ENCODE assay signal across 17 mouse cellular contexts in the genomic region with DNA sequence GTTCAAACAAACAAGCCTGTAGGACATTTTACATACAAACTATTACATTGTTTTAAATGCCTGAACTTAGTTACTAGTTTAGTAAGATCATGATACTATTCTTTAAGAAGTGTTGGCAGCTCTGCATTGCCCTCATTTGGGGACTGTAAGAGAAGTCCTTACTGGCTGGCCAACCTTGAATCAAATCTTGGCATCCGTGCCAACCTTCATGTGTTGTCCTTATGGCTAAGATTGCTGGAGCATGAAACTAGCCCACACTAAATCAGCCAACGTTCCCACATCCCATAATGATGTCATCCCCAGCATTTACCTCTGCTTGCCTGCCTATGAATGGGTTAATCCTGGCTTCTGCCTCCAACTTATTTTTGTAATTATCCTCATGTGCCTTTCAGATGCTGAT.
DNase-seq lines count a peak whose midpoint lies in the region; ATAC-seq and TF ChIP-seq lines count a peak whose summit lies in the region.
"Had no signal": no experiment of that assay in that cellular context is flagged by ENCODE, and none has a peak within 500 bp of the region (broad histone marks: within the 10 kb centered on the region; RNA-seq: fewer than 3 reads in every experiment).

No protein-coding gene starts in this region.

- 28% methylated on average over 2 of the region's 2 CpGs for WGBS in forebrain, embryonic 11.5 days
- WGBS in forebrain, postnatal 0 days, result 18% methylated on average over 2 of the region's 2 CpGs
- 23% methylated on average over 2 of the region's 2 CpGs for WGBS in kidney, embryonic 14.5 days
- WGBS in forebrain, embryonic 16.5 days, result 14% methylated on average over 2 of the region's 2 CpGs

- H3K4me2 ChIP-seq in forebrain, embryonic 11.5 days (ENCODE audit: low read depth, low read length, severe bottlenecking), result no peak overlapping the region
- H3K4me2 ChIP-seq in forebrain, postnatal 0 days (ENCODE audit: low read depth), result no peak overlapping the region
- no peak overlapping the region for H3K4me2 ChIP-seq in kidney, embryonic 14.5 days (replicated peaks; ENCODE audit: low read depth, low read length)
- H3K4me2 ChIP-seq in forebrain, embryonic 16.5 days (ENCODE audit: low read length), result no peak overlapping the region

- no peak overlapping the region for H3K27ac ChIP-seq in forebrain, embryonic 11.5 days (ENCODE audit: low read depth, low read length)
- H3K27ac ChIP-seq in forebrain, postnatal 0 days (ENCODE audit: low read depth, low read length), result no peak overlapping the region
- H3K27ac ChIP-seq in kidney, embryonic 14.5 days (ENCODE audit: low read depth, low read length), result no peak overlapping the region
- no peak overlapping the region for H3K27ac ChIP-seq in forebrain, embryonic 16.5 days (ENCODE audit: low read length)
- H3K27ac ChIP-seq: liver, embryonic 15.5 days; neural tube, embryonic 15.5 days had no signal

- H3K4me1 ChIP-seq in forebrain, embryonic 11.5 days (replicated peaks; ENCODE audit: control insufficient read depth, insufficient read depth, low read length), result peaks cover 11% of the 10 kb centered on the region
- peaks cover 10% of the 10 kb centered on the region for H3K4me1 ChIP-seq in forebrain, postnatal 0 days (ENCODE audit: insufficient read depth)
- peaks cover 13% of the 10 kb centered on the region for H3K4me1 ChIP-seq in kidney, embryonic 14.5 days (ENCODE audit: control insufficient read depth, insufficient read depth, low read length)
- peaks cover 32% of the 10 kb centered on the region for H3K4me1 ChIP-seq in forebrain, embryonic 16.5 days (replicated peaks; ENCODE audit: control insufficient read depth, insufficient read depth, low read length)
- H3K4me1 ChIP-seq: liver, embryonic 15.5 days had no signal

- H3K36me3 ChIP-seq in forebrain, embryonic 11.5 days (ENCODE audit: control insufficient read depth, insufficient read depth, low read length), result no peaks in the 10 kb centered on the region
- H3K36me3 ChIP-seq in forebrain, postnatal 0 days (ENCODE audit: insufficient read depth), result no peaks in the 10 kb centered on the region
- H3K36me3 ChIP-seq in kidney, embryonic 14.5 days (ENCODE audit: control insufficient read depth, insufficient read depth, low read length), result peaks cover 6% of the 10 kb centered on the region; the same call in 1 of the 2 replicates
- no peaks in the 10 kb centered on the region for H3K36me3 ChIP-seq in forebrain, embryonic 16.5 days (ENCODE audit: control insufficient read depth, insufficient read depth)
- H3K36me3 ChIP-seq: liver, embryonic 15.5 days; midbrain, embryonic 12.5 days; neural tube, embryonic 15.5 days had no signal

- H3K9me3 ChIP-seq in forebrain, embryonic 11.5 days (ENCODE audit: control insufficient read depth, low read length), result no peaks in the 10 kb centered on the region
- H3K9me3 ChIP-seq in forebrain, postnatal 0 days (ENCODE audit: low read length), result no peaks in the 10 kb centered on the region
- H3K9me3 ChIP-seq in kidney, embryonic 14.5 days (ENCODE audit: control insufficient read depth, low read length), result no peaks in the 10 kb centered on the region
- H3K9me3 ChIP-seq in forebrain, embryonic 16.5 days (ENCODE audit: control insufficient read depth, low read length), result no peaks in the 10 kb centered on the region
- H3K9me3 ChIP-seq: liver, embryonic 15.5 days; midbrain, embryonic 12.5 days; neural tube, embryonic 15.5 days had no signal

- no peak for TF ChIP-seq CTCF in forebrain, postnatal 0 days (IDR thresholded peaks at IDR 0.05; ENCODE audit: low read depth)

- H3K27me3 ChIP-seq in forebrain, embryonic 11.5 days (ENCODE audit: control insufficient read depth, insufficient read depth, low read length), result no peaks in the 10 kb centered on the region
- no peaks in the 10 kb centered on the region for H3K27me3 ChIP-seq in forebrain, postnatal 0 days (ENCODE audit: insufficient read depth, low read length)
- no peaks in the 10 kb centered on the region for H3K27me3 ChIP-seq in kidney, embryonic 14.5 days (ENCODE audit: control insufficient read depth, insufficient read depth, low read length)
- H3K27me3 ChIP-seq in forebrain, embryonic 16.5 days (replicated peaks; ENCODE audit: control insufficient read depth, insufficient read depth, low read length), result no peaks in the 10 kb centered on the region
- H3K27me3 ChIP-seq: liver, embryonic 15.5 days had no signal

- H3K9ac ChIP-seq in forebrain, embryonic 11.5 days (ENCODE audit: low read length), result no peak overlapping the region
- H3K9ac ChIP-seq in forebrain, postnatal 0 days, result no peak overlapping the region
- no peak overlapping the region for H3K9ac ChIP-seq in kidney, embryonic 14.5 days (ENCODE audit: low read depth, low read length)
- H3K9ac ChIP-seq in forebrain, embryonic 16.5 days (replicated peaks; ENCODE audit: low read depth, low read length), result no peak overlapping the region
- H3K9ac ChIP-seq: liver, embryonic 15.5 days; midbrain, embryonic 12.5 days; neural tube, embryonic 15.5 days had no signal

- ATAC-seq in forebrain, embryonic 11.5 days (replicated peaks; ENCODE audit: low FRiP score), result 0 out of 2 replicates have a peak, but pooled peaks have one; percentile 4
- no peak for ATAC-seq in forebrain, postnatal 0 days
- no peak for ATAC-seq in kidney, embryonic 14.5 days (ENCODE audit: low FRiP score, low TSS enrichment)
- peak; percentile 68 for ATAC-seq in forebrain, embryonic 16.5 days
- ATAC-seq: hindbrain, embryonic 16.5 days had no signal

- H3K4me3 ChIP-seq in forebrain, embryonic 11.5 days (ENCODE audit: low read depth, low read length), result no peak overlapping the region
- no peak overlapping the region for H3K4me3 ChIP-seq in forebrain, postnatal 0 days (ENCODE audit: low read depth, low read length)
- H3K4me3 ChIP-seq in kidney, embryonic 14.5 days (ENCODE audit: low read length), result no peak overlapping the region
- H3K4me3 ChIP-seq in forebrain, embryonic 16.5 days (replicated peaks; ENCODE audit: low read length), result no peak overlapping the region
- H3K4me3 ChIP-seq: liver, embryonic 15.5 days; midbrain, embryonic 12.5 days had no signal

- no peak for DNase-seq in forebrain, embryonic 11.5 days (ENCODE audit: low spot score)
- no peak for DNase-seq in forebrain, postnatal 0 days
- peak; percentile 19 for DNase-seq in kidney, adult 9 months
- peak; percentile 48 for DNase-seq in retina, postnatal 1 day
- no peak for DNase-seq in retina, embryonic 14.5 days (ENCODE audit: low spot score)
- DNase-seq in liver, result no peak
- DNase-seq: embryo, embryonic 11 days; heart, adult 18-20 months; heart, postnatal 4 days; right cerebral cortex, postnatal 4 days; thymus, postnatal 25 days had no signal

Comparison
In these comparisons a context has a peak if more than half of its experiments do, and no peak if none do; other contexts are left out.
1. ATAC-seq: peak in forebrain, embryonic 11.5 days (single experiment) and forebrain, embryonic 16.5 days (single experiment); none in forebrain, postnatal 0 days (single experiment) and kidney, embryonic 14.5 days (single experiment).
2. DNase-seq: peak in kidney, adult 9 months (single experiment) and retina, postnatal 1 day (single experiment); none in forebrain, embryonic 11.5 days (single experiment), forebrain, postnatal 0 days (single experiment), retina, embryonic 14.5 days (single experiment) and liver (single experiment).